Mouse (Mus musculus) heart, adult 18-20 months (tissue): ENCODE results near the gene Agk. TPM values are rescaled to one million over a fixed set of nuclear protein-coding genes. Genes with fewer than 3 reads are reported as not detected.

Source experiments
- DNase-seq, 2 experiments: peaks; one replicate each; pipeline ENCODE4 v3.0.0; 2021 to 2022; ENCODE audit warnings: mixed read lengths in 1 of 2
- total RNA-seq, 2 experiments: library from RNA; stranded (reverse); gene quantifications; 2 replicates each; pipeline ENCODE4 v1.2.3; 2021

The Agk gene
- total RNA-seq, 2 experiments from 2014 or later = 17.2 to 18.7 TPM

GRCm38 (mm10) chr6:40411085-40411484 lies 86.1 kb downstream of the Agk start:
- no peak for DNase-seq

- DNase-seq = no peak
Observed at GRCm38 (mm10) chr6:40413046-40413445, 88.1 kb downstream of the Agk start.

GRCm38 (mm10) chr6:40413565-40413964 lies 88.6 kb downstream of the Agk start:
- DNase-seq = no peak

DNA sequence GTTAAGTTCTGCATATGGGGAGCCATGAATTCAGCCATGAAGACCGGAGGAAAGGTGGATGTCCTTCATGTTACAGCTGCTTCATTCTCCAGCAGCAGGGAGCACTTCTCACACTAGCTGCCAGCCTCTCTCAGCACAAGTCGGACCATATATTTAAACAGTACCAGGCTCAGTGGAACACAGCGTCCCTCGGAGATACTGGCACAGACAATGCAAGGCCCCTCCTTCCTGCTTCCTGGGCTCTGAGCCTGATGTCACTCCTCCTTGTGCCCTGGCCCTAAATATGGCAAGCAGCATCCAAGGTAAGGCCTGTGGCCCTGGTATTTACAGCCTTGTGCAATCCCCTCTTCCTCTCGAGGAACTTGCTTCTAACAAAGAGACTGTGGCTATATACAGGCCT lies 90.8 kb downstream of the Agk start:
- DNase-seq = no peak

GRCm38 (mm10) chr6:40418386-40418785 lies 93.4 kb downstream of the Agk start:
- DNase-seq = no peak

DNA sequence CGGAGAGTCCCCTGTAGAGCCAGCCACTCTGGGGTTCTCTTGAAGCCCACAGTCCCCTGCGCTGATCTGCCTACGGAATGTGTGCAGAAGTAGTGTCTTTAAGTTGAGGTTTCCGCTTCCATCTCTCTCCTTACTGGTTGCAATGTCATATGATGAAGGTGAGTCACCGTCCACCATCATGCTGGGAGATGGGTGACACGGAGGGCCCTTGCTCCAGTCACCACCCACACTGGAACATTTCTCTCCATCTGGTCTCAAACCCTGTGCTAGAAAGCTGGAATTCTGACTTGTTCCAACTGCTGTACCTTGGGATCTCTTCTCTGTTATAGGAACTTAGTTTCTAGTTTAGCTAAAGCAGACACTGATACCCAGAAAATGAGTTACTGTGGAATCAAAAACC lies 96.1 kb downstream of the Agk start:
- no peak for DNase-seq

DNA sequence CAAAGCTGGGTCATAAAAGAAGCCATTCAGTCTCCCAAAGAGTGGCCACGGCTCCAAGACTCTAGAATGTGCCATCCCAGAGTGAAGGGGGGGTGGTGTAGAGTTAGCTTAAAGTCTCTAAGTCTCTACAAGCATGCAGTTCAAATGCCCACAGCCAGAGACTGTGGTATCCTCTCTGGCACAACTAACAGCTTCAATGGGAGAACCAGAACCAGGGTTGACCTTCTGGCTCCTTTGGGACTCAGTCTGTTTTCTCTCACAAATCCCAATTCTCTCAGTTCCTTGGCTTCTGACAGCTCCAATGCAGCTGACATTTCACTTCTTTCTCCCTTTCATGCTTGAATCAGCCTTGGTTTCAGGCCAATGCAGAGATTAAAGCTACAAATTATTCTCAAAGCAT lies 98.0 kb downstream of the Agk start:
- peak; percentile 13 to 15 for DNase-seq

GRCm38 (mm10) chr6:40423774-40424173 lies 98.8 kb downstream of the Agk start:
- peak; percentile 25 to 63 for DNase-seq

- DNase-seq = no peak
Observed at GRCm38 (mm10) chr6:40427441-40427840, 102.5 kb downstream of the Agk start.

GRCm38 (mm10) chr6:40428696-40429095 lies 103.7 kb downstream of the Agk start:
- DNase-seq = no peak

GRCm38 (mm10) chr6:40429521-40429931 lies 104.6 kb downstream of the Agk start:
- DNase-seq = no peak

- peak in 1 of 2 experiments; percentile 11 for DNase-seq
Observed at GRCm38 (mm10) chr6:40430251-40430650, 105.3 kb downstream of the Agk start.

GRCm38 (mm10) chr6:40430878-40431277 lies 105.9 kb downstream of the Agk start:
- DNase-seq = no peak

GRCm38 (mm10) chr6:40431356-40431755 lies 106.4 kb downstream of the Agk start:
- no peak for DNase-seq

DNA sequence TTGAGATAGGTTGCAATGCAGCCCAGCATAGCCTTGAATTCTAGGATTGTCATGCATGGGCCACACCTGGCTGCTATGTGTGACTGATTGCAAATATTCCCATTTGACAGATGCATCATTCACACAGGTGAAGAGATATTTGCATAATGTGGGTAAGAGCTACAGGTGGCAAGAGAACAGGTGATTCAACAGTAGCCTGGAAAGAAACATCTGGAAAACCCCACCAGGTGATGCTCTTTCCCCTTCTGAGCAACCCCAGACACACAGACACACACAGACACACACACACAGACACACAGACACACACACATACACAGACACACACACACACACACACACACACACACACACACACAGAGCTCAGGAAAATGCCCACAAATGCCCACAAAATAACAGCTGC lies 106.8 kb downstream of the Agk start:
- no peak for DNase-seq

GRCm38 (mm10) chr6:40432346-40433275 lies 107.6 kb downstream of the Agk start:
- DNase-seq = no peak

DNA sequence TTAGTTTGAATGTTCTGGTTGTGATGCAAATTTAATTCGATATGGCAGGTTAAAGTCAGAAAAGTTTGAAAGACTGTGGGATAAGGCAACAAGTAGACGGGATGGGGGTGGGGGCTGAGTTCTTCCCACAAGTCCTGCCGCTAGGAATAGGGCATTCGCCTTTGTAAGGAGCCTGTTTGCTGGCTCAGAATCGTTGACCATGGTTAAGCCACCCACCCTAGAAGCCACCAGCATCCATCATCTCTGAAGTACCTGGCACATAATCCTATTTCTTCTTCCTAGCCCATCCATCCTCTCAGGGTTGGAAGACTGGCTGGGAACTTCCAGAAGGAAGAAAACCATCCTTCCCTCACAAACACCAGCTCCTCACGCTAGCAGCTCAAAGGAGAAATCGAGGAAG lies 109.7 kb downstream of the Agk start:
- DNase-seq = no peak

DNA sequence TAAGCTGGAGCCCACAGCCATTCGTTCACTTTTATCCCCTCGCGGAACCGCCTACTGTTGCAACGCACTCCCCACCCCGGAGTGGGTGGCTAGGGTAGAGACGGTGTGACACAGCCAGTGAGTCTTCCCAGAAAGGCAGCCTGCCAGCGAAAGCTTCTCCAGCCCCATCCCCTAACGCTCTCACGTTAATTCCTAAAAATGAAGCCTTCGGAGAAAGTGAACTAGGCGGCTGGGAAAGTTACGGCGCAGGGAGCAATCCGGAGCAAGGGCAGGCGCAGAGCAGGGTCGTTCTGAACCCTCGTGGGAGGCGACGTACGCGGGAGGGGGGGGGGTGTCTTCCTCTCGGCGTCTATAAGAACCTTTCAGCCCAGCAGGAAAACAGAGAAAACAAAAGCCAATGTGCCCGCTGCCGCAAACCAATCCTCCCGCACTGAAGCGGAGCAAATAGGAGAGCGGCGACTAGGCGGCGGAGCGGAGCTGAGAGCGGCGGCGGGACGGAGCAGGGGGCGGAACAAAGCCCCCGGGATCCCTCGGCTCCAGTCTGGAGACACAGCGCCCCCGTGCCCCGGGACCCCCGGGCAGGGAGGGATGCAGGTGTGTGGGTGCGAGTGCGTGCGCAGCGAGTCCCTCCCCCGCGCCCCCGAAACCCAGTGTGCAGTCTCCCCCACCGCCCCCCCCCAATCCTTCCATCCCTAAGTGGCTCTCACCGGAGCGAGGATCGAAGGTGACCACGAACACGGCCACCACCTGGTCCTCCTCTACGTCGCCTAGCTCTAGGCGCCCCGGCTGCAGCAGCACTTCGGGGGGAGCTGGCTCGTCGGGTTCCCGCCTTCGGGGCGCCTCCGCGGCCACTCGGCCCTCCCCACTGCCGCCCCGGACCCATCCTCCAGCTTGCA lies 110.4 kb downstream of the Agk start:
- DNase-seq = peak; percentile 41 to 54

- DNase-seq = peak; percentile 85 to 88
Observed at GRCm38 (mm10) chr6:40436047-40436483, 111.1 kb downstream of the Agk start, which contains the start of gene E330009J07Rik. TSS of gene E330009J07Rik (minus strand) at chr6:40436135.

DNA sequence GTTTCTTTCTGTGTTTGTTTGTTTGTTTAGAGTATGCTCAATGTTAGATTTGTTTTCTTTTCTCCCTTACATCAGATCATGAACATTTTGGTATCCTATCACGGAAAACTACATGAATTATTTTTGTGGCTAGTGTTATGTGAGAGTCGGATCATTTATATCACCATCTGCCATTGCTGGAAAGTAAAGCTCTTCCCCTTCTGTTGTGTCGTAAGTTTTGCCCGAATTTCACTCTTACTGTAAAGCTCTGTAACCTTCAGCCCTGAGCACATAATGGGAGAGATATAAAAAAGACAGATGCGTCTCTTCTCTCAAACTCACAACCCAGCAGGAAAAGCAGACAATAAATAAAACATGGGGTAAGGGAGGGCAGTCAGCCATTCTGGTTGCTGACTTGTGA lies 114.0 kb downstream of the Agk start, which contains the start of gene Wee2:
TSS of gene Wee2 (plus strand) at position 153 of the 400 bp plus-strand sequence.
- DNase-seq = no peak

DNA sequence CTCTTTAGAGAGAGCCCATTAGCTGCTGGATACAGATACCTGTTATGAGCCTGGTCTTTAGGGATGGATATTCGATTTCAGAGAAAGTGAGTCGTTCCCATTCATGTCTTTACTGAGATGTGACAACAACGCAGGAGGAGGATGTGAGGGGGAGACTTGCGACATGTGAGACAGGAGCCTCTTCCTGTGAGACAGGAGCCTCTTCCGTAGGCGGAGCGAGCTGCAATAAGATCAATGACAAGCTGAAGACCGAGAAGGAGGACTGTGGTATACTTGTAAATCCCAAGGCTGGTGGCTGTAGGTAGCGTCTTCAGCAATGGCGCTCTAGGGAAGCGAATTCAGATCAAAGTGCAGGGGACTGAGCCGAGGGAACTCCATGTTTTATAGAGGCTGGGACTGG lies 114.8 kb downstream of the Agk start:
- DNase-seq = no peak

DNA sequence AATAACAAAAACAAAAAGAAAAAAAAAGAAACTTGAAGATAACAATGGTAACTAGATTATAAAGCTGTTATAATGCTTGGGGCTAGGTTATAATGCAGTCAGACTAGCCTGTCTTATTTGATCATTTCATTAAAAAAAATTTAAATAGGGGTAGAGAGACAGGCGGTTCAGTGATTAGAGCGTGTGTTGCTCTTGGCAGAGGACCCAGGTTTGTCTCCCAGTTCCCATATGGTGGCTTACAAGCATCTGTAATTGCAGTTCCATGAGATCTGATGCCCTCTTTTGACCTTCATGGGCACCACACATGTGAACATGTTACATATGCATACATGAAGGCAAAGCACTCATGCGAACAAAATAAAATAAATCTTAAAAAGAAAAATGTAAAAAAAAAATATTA lies 116.3 kb downstream of the Agk start:
- DNase-seq = no peak

GRCm38 (mm10) chr6:40441755-40442154 lies 116.8 kb downstream of the Agk start:
- no peak for DNase-seq
